Mouse (Mus musculus): ENCODE data around the gene Gm1604a. TPM values are rescaled to one million over a fixed set of nuclear protein-coding genes. Genes with fewer than 3 reads are reported as not detected.
A peak's percentile ranks its signal among the peaks of the same experiment; 100 is the strongest.
"Not testable (repeated sequence)": the region's sequence is repeated elsewhere in the genome, so short reads cannot be mapped to it uniquely, and the experiment has no call there.

The Gm1604a gene
- polyA plus RNA-seq (2012; ENCODE audit: insufficient read depth, insufficient read length, missing spikeins) = not detected in 2 replicates

DNA sequence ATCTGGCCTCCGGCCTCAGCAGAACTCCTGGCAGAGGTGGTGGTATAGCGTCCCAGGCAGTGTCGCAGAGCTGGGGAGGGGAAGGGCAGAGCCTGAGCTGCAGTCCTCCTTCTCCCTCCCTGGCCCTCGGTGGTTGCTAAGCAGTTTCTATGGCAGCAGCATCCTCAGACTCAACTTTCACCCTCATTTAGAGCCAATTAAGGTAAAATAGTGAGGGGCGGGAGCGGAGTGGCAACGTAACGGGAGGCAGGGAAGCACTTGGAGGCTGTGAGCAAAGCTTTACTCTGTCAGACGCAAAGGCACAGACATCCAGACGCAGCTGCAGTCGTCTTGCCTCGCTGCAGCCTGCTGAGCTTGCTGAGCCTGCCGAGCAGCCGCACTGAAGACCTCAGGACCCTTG lies at the start of gene Gm1604a:
Gene Gm1604a, plus strand, starts transcription at position 312 of the 400 bp plus-strand sequence.
- not testable (repeated sequence) for H3K4me3 ChIP-seq (ENCODE audit: insufficient read depth, low read depth, low read length)

DNA sequence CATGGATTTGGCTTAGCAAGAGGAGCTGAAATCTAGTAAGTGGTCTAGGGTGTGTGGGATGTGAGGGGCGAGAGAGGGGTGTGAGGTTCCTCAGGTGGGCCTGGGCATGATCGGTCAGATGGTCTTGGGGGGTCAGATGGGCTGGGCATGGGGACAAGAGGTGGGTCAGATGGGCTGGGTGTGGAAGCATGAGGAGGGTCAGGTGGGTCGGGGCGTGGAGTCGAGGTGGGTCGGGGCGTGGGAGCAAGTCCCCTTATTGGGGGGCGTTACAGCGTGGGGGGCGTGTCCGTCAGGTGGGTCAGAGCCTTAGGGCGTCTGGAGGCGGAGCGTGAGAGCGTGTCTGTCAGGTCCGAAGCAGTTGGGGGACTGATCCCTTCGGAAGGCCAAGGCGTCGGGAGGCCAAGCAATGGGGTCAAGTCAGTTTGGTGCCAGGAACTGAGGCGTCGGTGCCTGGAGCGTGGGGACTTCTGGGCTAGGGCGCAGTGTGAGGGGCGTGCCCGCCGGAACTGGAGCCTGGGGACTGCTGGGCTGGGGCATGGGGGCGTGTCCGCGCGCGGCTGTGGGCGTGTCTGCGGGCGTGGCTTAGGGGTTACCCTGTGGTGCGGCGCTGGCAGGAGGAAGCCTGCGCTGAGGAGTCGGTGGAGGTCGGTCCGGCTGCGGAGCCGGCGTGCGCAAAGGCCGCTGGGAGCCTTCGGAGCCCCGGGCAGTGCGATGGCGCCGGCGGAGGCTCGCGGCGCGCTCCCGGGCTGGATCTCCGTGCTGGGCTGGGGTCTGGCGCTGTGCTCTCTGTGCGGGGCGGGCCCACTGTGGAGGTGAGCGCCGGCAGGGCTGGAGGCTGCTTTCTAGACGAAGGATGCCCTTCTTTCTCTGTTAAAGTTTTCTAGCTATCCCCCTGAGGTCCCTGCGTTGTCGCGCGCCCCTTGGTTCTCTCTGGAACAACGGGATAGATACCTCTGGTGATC lies 46.8 kb upstream of the Gm1604a start, which contains the start of gene Gm49721:
Gene Gm49721, plus strand, starts transcription at position 618 of the 962 bp plus-strand sequence.
- H3K4me1 ChIP-seq (ENCODE audit: control insufficient read depth, insufficient read depth, insufficient read length, low read length); H3K27ac ChIP-seq (replicated peaks; ENCODE audit: low read depth, low read length): not testable (repeated sequence)
- peak within 1 kb of the TSS; percentile 70 for H3K4me3 ChIP-seq (ENCODE audit: insufficient read depth, low read depth, low read length)

More for the DNA sequence above, at the start of gene Gm1604a:
- H3K4me1 ChIP-seq (ENCODE audit: control insufficient read depth, insufficient read depth, insufficient read length, low read length); H3K27ac ChIP-seq (replicated peaks; ENCODE audit: low read depth, low read length): not testable (repeated sequence)

DNA sequence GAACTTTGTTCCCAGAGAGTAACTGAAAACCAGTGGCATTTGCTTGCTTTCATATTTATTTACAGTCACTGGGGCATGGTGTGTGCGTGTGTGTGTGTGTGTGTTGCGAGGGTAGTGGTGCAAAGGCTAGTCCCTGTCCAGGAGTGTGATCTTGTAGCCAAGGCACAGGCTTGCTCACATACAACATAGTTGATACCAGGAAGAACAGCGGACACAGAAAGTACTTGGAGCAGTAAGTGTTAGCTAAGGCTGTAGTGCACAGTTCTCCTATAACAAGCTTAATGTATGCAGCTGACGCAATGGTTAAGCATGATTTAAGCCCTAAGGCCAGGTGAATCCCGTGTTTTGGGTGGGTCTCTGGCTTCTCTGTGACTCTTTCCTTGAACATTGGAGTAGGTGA lies 46.0 kb upstream of the Gm1604a start:
- peak overlapping the region; percentile 70 for H3K4me3 ChIP-seq (ENCODE audit: insufficient read depth, low read depth, low read length)
- not testable (repeated sequence) for H3K4me1 ChIP-seq (ENCODE audit: control insufficient read depth, insufficient read depth, insufficient read length, low read length); H3K27ac ChIP-seq (replicated peaks; ENCODE audit: low read depth, low read length)

DNA sequence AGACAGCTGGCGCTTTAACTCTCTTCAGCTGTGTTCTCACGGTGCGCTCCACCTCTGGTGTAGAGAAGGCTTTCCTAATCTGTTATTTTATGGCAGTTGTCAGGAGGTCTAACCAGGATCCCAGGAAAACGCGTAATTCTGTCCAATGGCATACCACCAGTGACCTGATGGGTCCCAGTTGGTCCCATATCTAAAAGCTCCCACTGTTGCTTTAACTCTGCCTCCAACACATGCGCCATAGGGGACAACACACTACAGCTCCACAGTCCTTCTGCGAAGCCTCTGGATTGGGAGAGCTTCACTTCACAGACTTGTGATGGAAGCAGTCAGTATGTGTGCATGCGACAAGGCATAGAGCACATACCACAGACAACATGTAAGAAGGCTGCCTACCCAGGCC lies 45.2 kb upstream of the Gm1604a start:
- H3K4me1 ChIP-seq (ENCODE audit: control insufficient read depth, insufficient read depth, insufficient read length, low read length); H3K4me3 ChIP-seq (ENCODE audit: insufficient read depth, low read depth, low read length); H3K27ac ChIP-seq (replicated peaks; ENCODE audit: low read depth, low read length): not testable (repeated sequence)

DNA sequence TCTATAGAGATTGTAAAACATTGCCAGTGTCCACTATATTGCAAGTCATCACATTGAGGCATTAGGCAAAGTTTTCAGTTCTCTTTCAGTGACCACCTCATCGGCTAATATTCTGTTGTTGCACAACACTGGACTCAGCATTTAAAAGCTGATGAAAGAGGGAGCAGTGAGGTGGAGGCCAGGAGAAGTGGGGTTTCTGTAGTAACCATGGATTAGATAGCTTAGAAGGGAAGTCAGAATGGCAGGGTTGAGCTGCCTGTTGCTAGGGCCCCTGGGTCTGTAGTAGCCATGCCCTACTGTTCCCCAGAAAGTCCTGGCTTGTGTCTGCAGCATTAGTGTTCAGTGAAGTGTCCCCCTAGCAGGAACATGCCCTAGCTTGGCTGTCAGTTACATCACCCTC lies 39.2 kb upstream of the Gm1604a start:
- not testable (repeated sequence) for H3K4me1 ChIP-seq (ENCODE audit: control insufficient read depth, insufficient read depth, insufficient read length, low read length); H3K27ac ChIP-seq (replicated peaks; ENCODE audit: low read depth, low read length); H3K4me3 ChIP-seq (ENCODE audit: insufficient read depth, low read depth, low read length)

DNA sequence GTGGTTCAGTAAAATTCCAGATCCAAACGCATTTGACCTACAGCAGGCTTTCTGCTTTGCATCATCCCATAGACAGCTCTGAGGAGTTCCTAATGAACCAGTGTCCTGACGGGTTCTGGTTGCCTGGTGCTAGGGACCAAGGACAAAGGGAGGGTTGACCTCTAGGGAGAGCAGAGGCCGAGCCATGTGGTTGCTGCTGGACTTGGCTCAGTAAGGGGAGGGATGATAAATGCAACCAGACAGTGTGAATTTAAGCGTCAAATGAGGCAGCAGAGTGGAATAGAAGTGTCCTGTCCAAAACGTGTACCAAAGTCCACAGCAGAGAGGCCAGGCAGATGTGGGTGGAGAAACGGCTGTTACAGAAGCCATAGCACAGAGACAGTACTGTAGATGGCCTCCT lies 29.9 kb upstream of the Gm1604a start:
- H3K27ac ChIP-seq (replicated peaks; ENCODE audit: low read depth, low read length) = not testable (repeated sequence)

DNA sequence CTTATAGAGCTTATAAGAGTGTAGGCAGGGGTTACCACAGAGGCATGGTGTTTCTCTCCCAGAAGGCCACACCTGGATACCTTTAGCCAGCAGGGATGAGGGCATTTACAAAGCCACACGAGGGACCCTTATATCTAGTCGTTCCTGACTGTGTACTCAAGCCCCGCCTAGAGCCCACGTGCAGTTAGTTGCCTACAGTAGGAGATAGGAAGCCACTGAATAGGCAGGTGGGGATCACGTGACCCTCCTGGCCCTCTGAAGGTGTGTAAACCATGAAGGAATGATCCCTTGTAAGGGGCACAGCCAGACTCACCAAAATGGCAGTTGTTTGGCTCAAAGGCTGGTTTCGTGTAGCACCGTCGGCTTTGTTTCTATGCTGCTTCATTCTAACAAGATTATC lies 28.5 kb upstream of the Gm1604a start:
- H3K4me3 ChIP-seq (ENCODE audit: insufficient read depth, low read depth, low read length); H3K4me1 ChIP-seq (ENCODE audit: control insufficient read depth, insufficient read depth, insufficient read length, low read length); H3K27ac ChIP-seq (replicated peaks; ENCODE audit: low read depth, low read length): not testable (repeated sequence)

More for the DNA sequence above, 29.9 kb upstream of the Gm1604a start:
- not testable (repeated sequence) for H3K4me3 ChIP-seq (ENCODE audit: insufficient read depth, low read depth, low read length); H3K4me1 ChIP-seq (ENCODE audit: control insufficient read depth, insufficient read depth, insufficient read length, low read length)

DNA sequence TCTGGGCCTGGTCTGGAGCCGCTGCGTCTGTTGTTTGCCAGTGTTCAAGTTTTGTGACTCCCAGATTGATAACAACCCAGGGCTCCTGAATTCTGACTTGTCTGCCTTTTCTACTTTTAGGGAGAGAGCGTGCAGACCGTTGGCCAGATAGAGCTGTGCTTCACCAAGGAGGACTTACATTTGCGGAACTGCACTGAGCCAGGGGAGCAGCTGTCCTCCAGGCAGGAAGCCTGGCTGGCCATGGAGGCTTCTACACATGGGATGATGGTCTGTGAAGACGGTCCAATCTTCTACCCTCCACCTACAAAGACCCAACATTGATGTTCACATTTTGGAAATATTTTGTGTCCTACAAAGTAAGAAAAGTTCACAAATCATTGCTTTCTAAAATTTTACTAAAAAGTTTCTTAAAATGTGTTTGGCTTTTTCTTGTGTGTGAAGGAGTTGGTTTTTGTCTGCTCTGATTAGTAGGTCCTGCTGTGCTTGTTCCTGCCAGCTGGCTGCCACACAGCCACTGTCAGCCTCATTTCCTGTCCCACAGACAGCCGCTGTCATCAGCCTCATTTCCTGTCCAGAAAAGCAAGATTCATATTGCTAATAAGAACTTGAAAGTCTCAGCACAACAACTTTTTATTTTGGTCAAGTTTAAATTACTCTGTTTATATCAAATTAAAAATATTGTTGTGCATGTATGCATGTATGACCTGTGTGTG lies 27.4 kb upstream of the Gm1604a start:
- not testable (repeated sequence) for H3K4me1 ChIP-seq (ENCODE audit: control insufficient read depth, insufficient read depth, insufficient read length, low read length); H3K4me3 ChIP-seq (ENCODE audit: insufficient read depth, low read depth, low read length); H3K27ac ChIP-seq (replicated peaks; ENCODE audit: low read depth, low read length)

DNA sequence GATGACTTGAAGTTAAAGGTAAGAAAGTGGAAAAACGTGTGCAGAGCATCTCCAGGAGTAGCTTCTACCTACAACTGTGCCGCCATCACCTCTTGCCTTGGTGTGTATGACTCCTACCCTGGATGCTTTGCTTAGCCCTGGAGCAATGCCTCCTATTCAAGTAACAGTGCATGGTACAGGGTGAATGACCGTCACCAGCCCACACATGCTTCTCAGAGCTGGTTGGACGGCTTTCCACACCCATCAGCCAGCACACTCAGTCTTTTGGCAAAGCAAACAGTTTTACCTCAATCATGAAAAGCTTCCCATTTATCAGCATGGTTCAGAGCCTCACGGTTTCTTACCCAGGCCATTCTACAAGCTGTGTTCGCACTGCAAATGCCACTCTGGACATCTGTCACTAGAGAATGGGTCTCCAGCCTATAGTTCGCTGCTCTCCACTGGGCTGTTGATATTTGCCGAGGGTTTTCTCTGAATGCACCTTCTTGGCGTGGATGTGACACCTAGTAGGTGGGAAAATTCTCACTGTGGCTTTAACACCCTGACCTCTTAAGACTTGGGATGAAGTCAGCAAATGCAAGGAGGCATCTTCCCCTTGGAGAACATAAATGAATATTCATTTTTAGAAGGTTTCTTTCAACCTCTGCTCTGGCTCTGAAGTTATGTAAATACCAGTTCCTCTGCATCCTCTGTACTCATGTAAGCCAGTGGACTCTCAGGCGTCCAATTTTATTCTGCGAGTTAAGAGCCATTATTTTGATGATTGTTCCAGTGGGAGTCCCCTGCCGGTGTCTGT lies 23.4 kb upstream of the Gm1604a start:
- H3K4me3 ChIP-seq (ENCODE audit: insufficient read depth, low read depth, low read length); H3K4me1 ChIP-seq (ENCODE audit: control insufficient read depth, insufficient read depth, insufficient read length, low read length); H3K27ac ChIP-seq (replicated peaks; ENCODE audit: low read depth, low read length): not testable (repeated sequence)

DNA sequence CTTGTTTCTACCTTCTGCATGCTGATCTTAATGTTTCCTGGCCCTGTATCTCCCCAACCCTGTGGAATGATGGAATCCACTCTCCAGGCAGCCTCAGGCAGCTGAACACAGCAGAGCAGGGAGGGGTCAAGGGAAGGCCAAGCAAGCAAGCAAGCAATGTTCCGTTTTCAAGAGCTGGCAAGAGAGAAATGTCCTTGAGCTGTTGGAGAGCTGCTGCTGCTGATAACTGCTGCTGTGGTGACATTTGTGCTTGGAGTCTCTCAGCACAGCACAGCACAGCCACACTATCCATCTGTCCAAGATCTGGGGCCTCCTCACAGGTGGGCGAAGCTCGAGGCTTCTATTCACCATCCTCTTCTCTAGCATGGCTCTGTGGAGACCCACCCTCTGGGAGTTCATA lies 22.0 kb upstream of the Gm1604a start:
- H3K4me3 ChIP-seq (ENCODE audit: insufficient read depth, low read depth, low read length); H3K27ac ChIP-seq (replicated peaks; ENCODE audit: low read depth, low read length); H3K4me1 ChIP-seq (ENCODE audit: control insufficient read depth, insufficient read depth, insufficient read length, low read length): not testable (repeated sequence)

DNA sequence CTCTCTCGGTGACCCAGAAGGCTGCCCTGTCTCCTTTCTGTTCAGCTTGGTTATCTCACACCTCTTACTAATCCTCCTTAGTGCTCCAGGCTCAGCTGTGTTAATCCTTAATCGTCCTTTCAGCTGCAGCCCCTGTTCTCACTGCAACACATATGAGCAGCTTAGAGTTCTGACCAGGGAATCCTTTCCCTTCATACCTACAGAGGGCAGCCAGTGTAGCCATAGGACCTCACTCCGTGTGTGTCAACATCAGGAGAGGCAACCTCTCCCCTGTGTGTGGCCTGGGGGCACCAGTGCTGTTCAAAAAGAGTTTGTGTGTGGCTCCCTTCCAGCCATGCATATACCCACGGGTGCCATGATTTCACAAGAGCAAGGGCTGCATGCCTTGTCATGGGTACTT lies 19.7 kb upstream of the Gm1604a start:
- not testable (repeated sequence) for H3K4me1 ChIP-seq (ENCODE audit: control insufficient read depth, insufficient read depth, insufficient read length, low read length); H3K27ac ChIP-seq (replicated peaks; ENCODE audit: low read depth, low read length); H3K4me3 ChIP-seq (ENCODE audit: insufficient read depth, low read depth, low read length)

DNA sequence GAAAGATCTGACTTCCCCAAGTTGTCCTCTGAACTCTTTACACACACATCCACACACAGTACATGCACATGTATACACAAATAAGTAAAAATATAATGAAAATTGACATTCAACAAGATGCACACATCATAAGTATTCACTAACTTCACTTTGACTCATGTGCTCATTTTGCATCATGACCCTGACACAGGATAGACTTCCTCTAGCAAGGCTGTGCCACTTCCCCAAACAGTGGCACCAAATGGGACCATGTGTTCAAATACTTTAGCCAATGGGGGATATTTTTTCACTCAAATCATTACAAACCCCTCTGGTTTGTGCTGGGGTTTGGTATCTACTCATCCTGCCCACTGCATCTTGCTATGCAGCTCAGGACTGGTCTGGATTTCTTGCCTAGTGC lies 16.5 kb upstream of the Gm1604a start:
- not testable (repeated sequence) for H3K4me1 ChIP-seq (ENCODE audit: control insufficient read depth, insufficient read depth, insufficient read length, low read length); H3K4me3 ChIP-seq (ENCODE audit: insufficient read depth, low read depth, low read length); H3K27ac ChIP-seq (replicated peaks; ENCODE audit: low read depth, low read length)

DNA sequence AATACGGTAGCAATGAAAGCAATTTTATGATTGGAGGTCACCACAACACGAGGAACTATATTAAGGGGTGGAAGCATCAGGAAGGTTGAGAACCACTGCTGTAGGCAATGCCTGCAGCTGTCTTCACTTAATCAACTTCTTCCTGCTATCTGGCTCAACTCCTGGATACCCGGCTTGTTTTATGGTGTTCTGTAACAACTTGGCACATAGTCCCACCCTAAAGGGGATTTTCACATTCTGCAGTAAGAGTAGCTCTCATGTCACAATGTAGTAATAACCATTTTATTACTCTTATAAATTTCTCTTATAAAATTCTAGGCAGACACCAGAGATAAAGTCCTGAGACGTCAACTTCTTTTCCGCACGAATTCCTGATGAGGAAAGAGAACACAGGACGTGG lies 15.9 kb upstream of the Gm1604a start:
- not testable (repeated sequence) for H3K4me3 ChIP-seq (ENCODE audit: insufficient read depth, low read depth, low read length); H3K4me1 ChIP-seq (ENCODE audit: control insufficient read depth, insufficient read depth, insufficient read length, low read length); H3K27ac ChIP-seq (replicated peaks; ENCODE audit: low read depth, low read length)

DNA sequence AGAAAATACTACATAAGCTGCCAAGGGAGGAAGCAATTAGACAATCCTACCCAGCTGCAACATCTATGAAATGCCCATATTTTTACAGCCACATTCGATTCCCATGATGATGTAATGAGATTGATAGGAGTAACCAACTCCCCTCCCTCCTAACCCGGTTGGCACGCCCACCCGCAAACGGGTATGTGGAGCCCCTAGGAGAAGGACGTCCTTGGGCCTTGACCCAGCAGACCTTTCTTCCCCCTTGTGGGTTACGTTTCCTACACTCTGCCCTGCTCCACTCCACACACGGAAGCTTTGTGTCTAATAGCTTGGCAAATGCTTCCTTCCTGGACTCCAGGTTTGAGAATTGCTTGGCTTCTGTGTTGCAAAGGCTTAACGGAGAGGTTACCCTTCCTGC lies 15.5 kb upstream of the Gm1604a start:
- H3K4me3 ChIP-seq (ENCODE audit: insufficient read depth, low read depth, low read length); H3K4me1 ChIP-seq (ENCODE audit: control insufficient read depth, insufficient read depth, insufficient read length, low read length); H3K27ac ChIP-seq (replicated peaks; ENCODE audit: low read depth, low read length): not testable (repeated sequence)

DNA sequence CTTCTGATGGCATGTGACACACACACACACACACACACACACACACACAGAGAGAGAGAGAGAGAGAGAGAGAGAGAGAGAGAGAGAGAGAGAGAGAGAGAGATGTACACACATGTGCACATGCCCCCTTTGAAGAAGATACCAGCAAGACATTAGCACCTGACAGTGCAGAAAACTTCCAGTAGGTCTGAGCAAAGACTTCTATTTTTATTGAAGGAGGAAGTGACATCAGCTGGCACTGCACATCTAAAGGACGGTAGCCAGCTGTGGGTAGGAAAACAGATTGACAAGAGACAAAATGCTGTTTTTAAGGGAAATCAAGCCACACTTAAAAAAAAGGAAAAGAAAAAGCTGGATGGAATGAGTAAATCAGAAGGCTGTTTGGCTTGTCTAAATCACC lies 11.2 kb upstream of the Gm1604a start:
- H3K4me1 ChIP-seq (ENCODE audit: control insufficient read depth, insufficient read depth, insufficient read length, low read length); H3K4me3 ChIP-seq (ENCODE audit: insufficient read depth, low read depth, low read length); H3K27ac ChIP-seq (replicated peaks; ENCODE audit: low read depth, low read length): not testable (repeated sequence)
